Mouse (Mus musculus): Measurements from ENCODE around the gene Plcg2. TPM values are rescaled to one million over a fixed set of nuclear protein-coding genes. Genes with fewer than 3 reads are reported as not detected.

Gene Plcg2
- polyA plus RNA-seq (2016; fragmentation: Nextera tagmentation; extraction: Ambion mirVana), result 1.7 and 2.0 TPM in 2 replicates

GRCm38 (mm10) chr8:117498179-117498914 lies at the start of gene Plcg2:
Gene Plcg2 (plus strand): TSS chr8:117498291.
- H3K4me2 ChIP-seq (replicated peaks), result peak within 1 kb of the TSS; percentile 98
- no peak within 1 kb of the TSS for H3K27ac ChIP-seq (replicated peaks)
- peak; percentile 70 for ATAC-seq (ENCODE audit: low FRiP score, low read depth)
- no peaks in the 10 kb centered on the region for H3K9me3 ChIP-seq
- no peaks in the 10 kb centered on the region for H3K36me3 ChIP-seq
- peaks cover 61% of the 10 kb centered on the region for H3K27me3 ChIP-seq
- peak within 1 kb of the TSS; percentile 49 for H3K9ac ChIP-seq (replicated peaks)
- under 1% methylated on average over 61 of the region's 62 CpGs for WGBS
- H3K4me1 ChIP-seq, result peaks cover 17% of the 10 kb centered on the region
- peak within 1 kb of the TSS; percentile 56 for H3K4me3 ChIP-seq

- Histone ChIP-seq H3K9ac (replicated peaks) (no peak overlapping the region), H3K4me3 (no peak overlapping the region), H3K4me1 (peaks cover 9% of the 10 kb centered on the region), H3K27ac (replicated peaks) (peak overlapping the region; percentile 46; the same call in 1 of the 2 replicates), H3K4me2 (replicated peaks) (no peak overlapping the region), H3K36me3 (peaks cover 86% of the 10 kb centered on the region), H3K9me3 (no peaks in the 10 kb centered on the region), H3K27me3 (no peaks in the 10 kb centered on the region)
- WGBS, result 70% methylated on average over 9 of the region's 9 CpGs
- ATAC-seq (ENCODE audit: low FRiP score, low read depth), result no peak
Observed at GRCm38 (mm10) chr8:117451072-117451471, 47.0 kb upstream of the Plcg2 start.

GRCm38 (mm10) chr8:117453974-117454373 lies 44.1 kb upstream of the Plcg2 start:
- H3K4me2 ChIP-seq (replicated peaks), result no peak overlapping the region
- H3K27me3 ChIP-seq, result no peaks in the 10 kb centered on the region
- 79% methylated on average over 6 of the region's 6 CpGs for WGBS
- H3K27ac ChIP-seq (replicated peaks), result 0 out of 2 replicates have a peak overlapping the region, but pooled peaks have one; percentile 25
- H3K4me1 ChIP-seq, result peaks cover 7% of the 10 kb centered on the region
- H3K9ac ChIP-seq (replicated peaks), result no peak overlapping the region
- H3K4me3 ChIP-seq, result no peak overlapping the region
- H3K9me3 ChIP-seq, result no peaks in the 10 kb centered on the region
- H3K36me3 ChIP-seq, result peaks cover 84% of the 10 kb centered on the region
- no peak for ATAC-seq (ENCODE audit: low FRiP score, low read depth)

GRCm38 (mm10) chr8:117454516-117455116 lies 43.5 kb upstream of the Plcg2 start:
- H3K36me3 ChIP-seq, result peaks cover 78% of the 10 kb centered on the region
- no peak overlapping the region for H3K9ac ChIP-seq (replicated peaks)
- H3K9me3 ChIP-seq, result no peaks in the 10 kb centered on the region
- no peak for ATAC-seq (ENCODE audit: low FRiP score, low read depth)
- no peaks in the 10 kb centered on the region for H3K27me3 ChIP-seq
- H3K27ac ChIP-seq (replicated peaks), result no peak overlapping the region
- H3K4me3 ChIP-seq, result no peak overlapping the region
- WGBS, result 96% methylated on average over 14 of the region's 14 CpGs
- H3K4me1 ChIP-seq, result peaks cover 10% of the 10 kb centered on the region
- no peak overlapping the region for H3K4me2 ChIP-seq (replicated peaks)

- Histone ChIP-seq H3K27me3 (no peaks in the 10 kb centered on the region), H3K36me3 (peaks cover 67% of the 10 kb centered on the region), H3K4me3 (no peak overlapping the region), H3K4me1 (peaks cover 11% of the 10 kb centered on the region), H3K27ac (replicated peaks) (no peak overlapping the region), H3K4me2 (replicated peaks) (no peak overlapping the region), H3K9ac (replicated peaks) (no peak overlapping the region), H3K9me3 (no peaks in the 10 kb centered on the region)
- no peak for ATAC-seq (ENCODE audit: low FRiP score, low read depth)
- 94% methylated on average over 6 of the region's 6 CpGs for WGBS
Observed at GRCm38 (mm10) chr8:117455701-117456100, 42.4 kb upstream of the Plcg2 start.

- Histone ChIP-seq H3K4me1 (peaks cover 14% of the 10 kb centered on the region; the same call in 1 of the 2 replicates), H3K27ac (replicated peaks) (no peak overlapping the region), H3K9me3 (no peaks in the 10 kb centered on the region), H3K4me2 (replicated peaks) (no peak overlapping the region), H3K36me3 (peaks cover 49% of the 10 kb centered on the region), H3K9ac (replicated peaks) (no peak overlapping the region), H3K4me3 (no peak overlapping the region), H3K27me3 (no peaks in the 10 kb centered on the region)
- ATAC-seq (ENCODE audit: low FRiP score, low read depth), result no peak
- 63% methylated on average over 4 of the region's 5 CpGs for WGBS
Observed at GRCm38 (mm10) chr8:117458440-117458839, 39.7 kb upstream of the Plcg2 start.

- no peak overlapping the region for H3K9ac ChIP-seq (replicated peaks)
- H3K36me3 ChIP-seq, result peaks cover 6% of the 10 kb centered on the region
- no peak overlapping the region for H3K27ac ChIP-seq (replicated peaks)
- H3K9me3 ChIP-seq, result 0 out of 2 replicates have a peak, but pooled peaks cover 3% of the 10 kb centered on the region
- H3K27me3 ChIP-seq, result no peaks in the 10 kb centered on the region
- H3K4me1 ChIP-seq, result 0 out of 2 replicates have a peak, but pooled peaks cover 11% of the 10 kb centered on the region
- ATAC-seq (ENCODE audit: low FRiP score, low read depth), result no peak
- 80% methylated on average over 11 of the region's 11 CpGs for WGBS
- H3K4me3 ChIP-seq, result no peak overlapping the region
- H3K4me2 ChIP-seq (replicated peaks), result no peak overlapping the region
Observed at GRCm38 (mm10) chr8:117462701-117463284, 35.3 kb upstream of the Plcg2 start.

- no peak for ATAC-seq (ENCODE audit: low FRiP score, low read depth)
- no peaks in the 10 kb centered on the region for H3K27me3 ChIP-seq
- H3K4me1 ChIP-seq, result peaks cover 8% of the 10 kb centered on the region
- no peak overlapping the region for H3K4me3 ChIP-seq
- H3K36me3 ChIP-seq, result no peaks in the 10 kb centered on the region
- H3K27ac ChIP-seq (replicated peaks), result no peak overlapping the region
- no peak overlapping the region for H3K4me2 ChIP-seq (replicated peaks)
- WGBS, result 96% methylated on average over 6 of the region's 6 CpGs
- H3K9me3 ChIP-seq, result 0 out of 2 replicates have a peak, but pooled peaks cover 3% of the 10 kb centered on the region
- no peak overlapping the region for H3K9ac ChIP-seq (replicated peaks)
Observed at GRCm38 (mm10) chr8:117464525-117464924, 33.6 kb upstream of the Plcg2 start.

- peaks cover 14% of the 10 kb centered on the region for H3K4me1 ChIP-seq
- ATAC-seq (ENCODE audit: low FRiP score, low read depth), result 0 out of 2 replicates have a peak, but pooled peaks have one; percentile 20
- no peaks in the 10 kb centered on the region for H3K36me3 ChIP-seq
- no peak overlapping the region for H3K4me3 ChIP-seq
- H3K27me3 ChIP-seq, result no peaks in the 10 kb centered on the region
- 0 out of 2 replicates have a peak, but pooled peaks cover 3% of the 10 kb centered on the region for H3K9me3 ChIP-seq
- H3K27ac ChIP-seq (replicated peaks), result no peak overlapping the region
- 38% methylated on average over 5 of the region's 5 CpGs for WGBS
- no peak overlapping the region for H3K9ac ChIP-seq (replicated peaks)
- H3K4me2 ChIP-seq (replicated peaks), result no peak overlapping the region
Observed at GRCm38 (mm10) chr8:117465250-117465649, 32.8 kb upstream of the Plcg2 start.

- no peaks in the 10 kb centered on the region for H3K27me3 ChIP-seq
- H3K9me3 ChIP-seq, result 0 out of 2 replicates have a peak, but pooled peaks cover 3% of the 10 kb centered on the region
- no peak overlapping the region for H3K4me2 ChIP-seq (replicated peaks)
- no peak overlapping the region for H3K9ac ChIP-seq (replicated peaks)
- no peak overlapping the region for H3K27ac ChIP-seq (replicated peaks)
- WGBS, result 86% methylated on average over 10 of the region's 10 CpGs
- no peaks in the 10 kb centered on the region for H3K36me3 ChIP-seq
- peaks cover 22% of the 10 kb centered on the region for H3K4me1 ChIP-seq
- no peak for ATAC-seq (ENCODE audit: low FRiP score, low read depth)
- no peak overlapping the region for H3K4me3 ChIP-seq
Observed at GRCm38 (mm10) chr8:117467466-117467865, 30.6 kb upstream of the Plcg2 start.

- peak overlapping the region; percentile 27 for H3K4me3 ChIP-seq
- peak overlapping the region; percentile 86 for H3K27ac ChIP-seq (replicated peaks)
- 26% methylated on average over 16 of the region's 16 CpGs for WGBS
- H3K9ac ChIP-seq (replicated peaks), result peak overlapping the region; percentile 56
- no peaks in the 10 kb centered on the region for H3K36me3 ChIP-seq
- peak overlapping the region; percentile 52 for H3K4me2 ChIP-seq (replicated peaks)
- H3K27me3 ChIP-seq, result no peaks in the 10 kb centered on the region
- peak; percentile 50 for ATAC-seq (ENCODE audit: low FRiP score, low read depth)
- peaks cover 19% of the 10 kb centered on the region for H3K4me1 ChIP-seq
- H3K9me3 ChIP-seq, result no peaks in the 10 kb centered on the region
Observed at GRCm38 (mm10) chr8:117469431-117470341, 28.4 kb upstream of the Plcg2 start.

Measured in midbrain, embryonic 12.5 days (tissue).